Mouse (Mus musculus) intestine, postnatal 0 days (tissue): ENCODE measurements around the gene Slc13a3. TPM values are rescaled to one million over a fixed set of nuclear protein-coding genes. Genes with fewer than 3 reads are reported as not detected.
"Not testable (repeated sequence)": the region's sequence is repeated elsewhere in the genome, so short reads cannot be mapped to it uniquely, and the experiment has no call there.

ENCODE experiments used
- ATAC-seq: fragments of 200-750 bp; cut with Nextera tagmentation; 2 replicates; pipeline ENCODE4 v1.8.0; 2017; ENCODE audit warnings: mild to moderate bottlenecking, moderate TSS enrichment, moderate library complexity
- H3K27ac ChIP-seq: fragments of 300-500 bp; sonication (generic); 2 replicates; pipeline ENCODE4 v1.5.1; 2014; ENCODE audit warnings: mild to moderate bottlenecking, low read depth, low read length, moderate library complexity
- H3K27me3 ChIP-seq: fragments of 300-500 bp; sonication (generic); replicated peaks from 2 replicates; pipeline ENCODE4 v1.6.1; 2014; ENCODE audit warnings: low read length, mixed read lengths; ENCODE audit not compliant: control insufficient read depth, insufficient read depth
- H3K36me3 ChIP-seq: fragments of 300-500 bp; sonication (generic); 2 replicates; pipeline ENCODE4 v1.6.1; 2014; ENCODE audit warnings: mild to moderate bottlenecking, moderate library complexity; ENCODE audit not compliant: control insufficient read depth, insufficient read depth
- H3K4me1 ChIP-seq: fragments of 300-500 bp; sonication (generic); replicated peaks from 2 replicates; pipeline ENCODE4 v1.6.1; 2014; ENCODE audit warnings: antibody characterized with exemption, low read length, mixed read lengths; ENCODE audit not compliant: control insufficient read depth, insufficient read depth
- H3K4me2 ChIP-seq: fragments of 300-500 bp; sonication (generic); replicated peaks from 2 replicates; pipeline ENCODE4 v1.6.1; 2014; ENCODE audit warnings: low read depth, mild to moderate bottlenecking, moderate library complexity
- H3K4me3 ChIP-seq: fragments of 300-500 bp; sonication (generic); 2 replicates; pipeline ENCODE4 v1.5.1; 2014; ENCODE audit warnings: low read depth, low read length
- H3K9ac ChIP-seq: fragments of 300-500 bp; sonication (generic); 2 replicates; pipeline ENCODE4 v1.6.1; 2014; ENCODE audit warnings: mild to moderate bottlenecking, low read depth, low read length
- H3K9me3 ChIP-seq: fragments of 300-500 bp; sonication (generic); 2 replicates; pipeline ENCODE4 v1.6.1; 2016; ENCODE audit warnings: mixed run types; ENCODE audit not compliant: control insufficient read depth
- CTCF ChIP-seq: sonication (generic); IDR thresholded peaks from 2 replicates; pipeline ENCODE4 v1.5.1; 2016; ENCODE audit warnings: low read depth, mild to moderate bottlenecking, control low read depth, antibody characterized with exemption, moderate library complexity
- WGBS: fragments of 180-500 bp; shearing (Covaris S2); extraction: QIAGEN DNeasy Blood & Tissue Kit; methylation state at CpG from one replicate; pipeline ENCODE4 v1.1.7; 2014; 5-methylcytosine and 5-hydroxymethylcytosine counted together
- polyA plus RNA-seq: library from polyadenylated mRNA; unstranded; fragments of >200 nt; fragmentation: Nextera tagmentation; extraction: Ambion mirVana; gene quantifications from 2 replicates; pipeline ENCODE4 v1.2.1, GENCODE M21; 2015

Gene Slc13a3
- polyA plus RNA-seq: 0.10 TPM in 1 of 2 replicates, not detected in the other

DNA sequence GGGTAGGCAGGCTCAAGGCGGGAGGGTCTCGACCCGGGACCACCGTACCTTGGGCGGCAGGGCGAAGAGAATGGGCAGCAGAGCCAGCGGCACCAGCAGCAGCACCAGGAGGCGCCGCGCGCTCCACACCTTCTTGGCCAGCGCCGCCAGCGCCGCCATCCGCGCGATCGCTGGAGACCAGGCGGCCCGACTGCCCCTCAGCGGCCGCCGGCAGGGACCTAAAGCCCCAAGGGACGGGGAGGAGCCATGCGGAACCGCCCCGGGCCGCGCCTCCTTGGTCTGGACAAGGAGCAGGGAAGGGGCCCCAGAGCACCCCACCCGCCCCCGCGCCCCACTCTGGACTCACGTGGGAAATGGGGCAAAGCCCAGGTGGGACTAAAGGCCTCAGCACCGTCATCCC lies at the start of gene Slc13a3:
Gene Slc13a3 (minus strand): TSS at position 228 of the 400 bp plus-strand sequence.
- WGBS: 3% methylated on average over 34 of the region's 35 CpGs
- Histone ChIP-seq H3K36me3 (no peaks in the 10 kb centered on the region), H3K27ac (no peak within 1 kb of the TSS), H3K4me2 (peak within 1 kb of the TSS; percentile 35), H3K27me3 (peaks cover 16% of the 10 kb centered on the region), H3K4me1 (no peaks in the 10 kb centered on the region), H3K4me3 (peak within 1 kb of the TSS; percentile 9; the same call in 1 of the 2 replicates), H3K9ac (no peak within 1 kb of the TSS), H3K9me3 (no peaks in the 10 kb centered on the region)
- peak; percentile 18; the same call in 1 of the 2 replicates for TF ChIP-seq CTCF
- ATAC-seq: no peak

GRCm38 (mm10) chr2:165515178-165515728 lies 42.2 kb upstream of the Slc13a3 start:
- Histone ChIP-seq H3K9me3 (no peaks in the 10 kb centered on the region), H3K27ac (no peak overlapping the region), H3K4me2 (no peak overlapping the region), H3K36me3 (no peaks in the 10 kb centered on the region), H3K4me1 (no peaks in the 10 kb centered on the region), H3K27me3 (no peaks in the 10 kb centered on the region), H3K4me3 (no peak overlapping the region), H3K9ac (no peak overlapping the region)
- WGBS: 94% methylated on average over 20 of the region's 20 CpGs
- no peak for ATAC-seq
- TF ChIP-seq CTCF: no peak

- Histone ChIP-seq H3K4me1 (no peaks in the 10 kb centered on the region), H3K36me3 (no peaks in the 10 kb centered on the region), H3K9me3 (no peaks in the 10 kb centered on the region), H3K27me3 (no peaks in the 10 kb centered on the region), H3K9ac (no peak overlapping the region), H3K4me3 (no peak overlapping the region), H3K27ac (no peak overlapping the region), H3K4me2 (no peak overlapping the region)
- 23% methylated on average over 11 of the region's 11 CpGs for WGBS
- no peak for ATAC-seq
- no peak for TF ChIP-seq CTCF
Measured at GRCm38 (mm10) chr2:165512870-165513600, 40.0 kb upstream of the Slc13a3 start.

- H3K4me3 ChIP-seq: no peak overlapping the region
- no peak for ATAC-seq
- no peaks in the 10 kb centered on the region for H3K36me3 ChIP-seq
- no peak overlapping the region for H3K4me2 ChIP-seq
- WGBS: 23% methylated on average over 7 of the region's 7 CpGs
- H3K27ac ChIP-seq: no peak overlapping the region
- no peak overlapping the region for H3K9ac ChIP-seq
- no peaks in the 10 kb centered on the region for H3K27me3 ChIP-seq
- H3K4me1 ChIP-seq: no peaks in the 10 kb centered on the region
- no peak for TF ChIP-seq CTCF
- H3K9me3 ChIP-seq: no peaks in the 10 kb centered on the region
Measured at GRCm38 (mm10) chr2:165512426-165512825, 39.4 kb upstream of the Slc13a3 start.

- ATAC-seq, H3K4me1 ChIP-seq, H3K27ac ChIP-seq, H3K36me3 ChIP-seq, H3K4me3 ChIP-seq, H3K4me2 ChIP-seq, H3K9me3 ChIP-seq, H3K27me3 ChIP-seq, H3K9ac ChIP-seq: not testable (repeated sequence)
- WGBS: 78% methylated on average over 4 of the region's 4 CpGs
Measured at GRCm38 (mm10) chr2:165511530-165511929, 38.5 kb upstream of the Slc13a3 start.

GRCm38 (mm10) chr2:165510914-165511458 lies 38.0 kb upstream of the Slc13a3 start:
- not testable (repeated sequence) for H3K4me1 ChIP-seq, H3K4me3 ChIP-seq, H3K4me2 ChIP-seq, ATAC-seq, H3K36me3 ChIP-seq, H3K27ac ChIP-seq, H3K9me3 ChIP-seq, H3K27me3 ChIP-seq, H3K9ac ChIP-seq
- WGBS: 74% methylated on average over 2 of the region's 2 CpGs
